Mouse (Mus musculus) erythroblast, embryonic 14.5 days (primary cell): ENCODE data around the gene Atxn1. TPM values are rescaled to one million over a fixed set of nuclear protein-coding genes. Genes with fewer than 3 reads are reported as not detected.

Source experiments
- H3K27me3 ChIP-seq: 2 replicates; pipeline ENCODE4 v1.6.1; 2012; ENCODE audit warnings: inconsistent platforms; ENCODE audit not compliant: control insufficient read depth
- H3K36me3 ChIP-seq: 2 replicates; pipeline ENCODE4 v1.6.1; 2012; ENCODE audit warnings: mild to moderate bottlenecking, inconsistent platforms; ENCODE audit not compliant: control insufficient read depth
- H3K4me1 ChIP-seq: 2 replicates; pipeline ENCODE4 v1.6.1; 2012; ENCODE audit warnings: inconsistent platforms; ENCODE audit not compliant: control insufficient read depth
- H3K4me3 ChIP-seq: replicated peaks from 2 replicates; pipeline ENCODE3; 2012; ENCODE audit warnings: moderate library complexity, mild to moderate bottlenecking, inconsistent platforms
- H3K9me3 ChIP-seq: 2 replicates; pipeline ENCODE4 v1.6.1; 2012; ENCODE audit warnings: low read length, inconsistent platforms, mixed read lengths; ENCODE audit not compliant: control insufficient read depth
- GATA1 ChIP-seq: IDR thresholded peaks from 2 replicates; pipeline ENCODE4 v1.6.1; 2012; ENCODE audit warnings: low read length, inconsistent platforms, mixed read lengths
- TAL1 ChIP-seq: IDR thresholded peaks from 3 replicates; pipeline ENCODE4 v1.6.1; 2012; ENCODE audit warnings: low read length, inconsistent platforms, mixed read lengths
- polyA plus RNA-seq: library from polyadenylated mRNA; stranded (reverse); fragments of >175 nt; gene quantifications from 2 replicates; pipeline ENCODE4 v1.2.3, GENCODE M21; 2012

Atxn1 gene
- polyA plus RNA-seq, 1 experiment: 0.01 TPM

DNA sequence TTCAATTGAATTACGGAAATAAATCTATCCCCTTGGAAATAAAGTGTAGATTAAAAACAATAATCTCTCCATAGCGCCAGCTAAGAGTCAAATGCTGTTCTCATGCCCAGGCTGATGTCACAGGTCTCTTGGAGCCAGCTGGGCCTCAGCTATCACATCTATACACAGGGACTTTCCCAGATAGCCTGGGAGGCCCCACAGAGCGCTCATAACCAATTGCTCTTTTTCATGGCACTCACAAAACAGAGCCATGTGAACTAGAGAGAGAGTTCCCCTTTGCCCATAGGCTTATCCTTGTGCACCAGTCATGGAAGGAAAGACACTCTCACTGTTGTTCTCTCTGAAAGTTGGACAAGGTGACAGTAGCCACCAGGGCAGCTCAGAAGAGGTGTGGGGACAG lies 230.3 kb downstream of the Atxn1 start:
- H3K27me3 ChIP-seq: no peaks in the 10 kb centered on the region
- no peak for TF ChIP-seq GATA1
- no peak for TF ChIP-seq TAL1
- H3K9me3 ChIP-seq: no peaks in the 10 kb centered on the region
- H3K4me3 ChIP-seq: no peak overlapping the region
- no peaks in the 10 kb centered on the region for H3K4me1 ChIP-seq
- no peaks in the 10 kb centered on the region for H3K36me3 ChIP-seq

- no peaks in the 10 kb centered on the region for H3K36me3 ChIP-seq
- no peaks in the 10 kb centered on the region for H3K4me1 ChIP-seq
These were observed 232.2 kb downstream of the Atxn1 start for GRCm38 (mm10) chr13:45732590-45732989.

DNA sequence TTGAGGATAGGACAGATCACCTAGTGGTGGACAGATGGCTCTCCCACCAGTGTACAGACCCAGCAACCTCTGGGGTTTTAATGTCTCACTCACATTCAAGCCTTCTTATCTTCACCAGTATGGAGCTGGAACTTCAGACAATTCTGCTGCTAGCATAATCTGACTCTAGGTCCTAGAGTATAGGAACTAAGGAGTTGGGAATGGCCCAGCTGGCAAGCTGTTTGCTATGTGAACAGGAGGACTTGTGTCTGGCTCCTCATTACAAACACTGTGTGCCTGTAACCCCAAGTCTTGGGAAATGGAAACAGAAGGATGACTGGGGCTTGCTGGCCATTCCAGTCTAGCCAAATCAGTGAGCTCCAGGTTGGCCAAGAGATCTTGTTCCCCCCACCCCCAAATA lies 237.9 kb downstream of the Atxn1 start:
- TF ChIP-seq TAL1 (no peak), GATA1 (no peak)
- H3K4me3 ChIP-seq: no peak overlapping the region
- no peaks in the 10 kb centered on the region for H3K27me3 ChIP-seq
- no peaks in the 10 kb centered on the region for H3K4me1 ChIP-seq
- no peaks in the 10 kb centered on the region for H3K36me3 ChIP-seq
- H3K9me3 ChIP-seq: no peaks in the 10 kb centered on the region

More at GRCm38 (mm10) chr13:45732590-45732989, 232.2 kb downstream of the Atxn1 start:
- no peaks in the 10 kb centered on the region for H3K27me3 ChIP-seq
- no peak overlapping the region for H3K4me3 ChIP-seq
- no peaks in the 10 kb centered on the region for H3K9me3 ChIP-seq
- TF ChIP-seq TAL1 (no peak), GATA1 (no peak)

- Histone ChIP-seq H3K36me3 (no peaks in the 10 kb centered on the region), H3K27me3 (no peaks in the 10 kb centered on the region), H3K4me3 (no peak overlapping the region), H3K4me1 (no peaks in the 10 kb centered on the region), H3K9me3 (no peaks in the 10 kb centered on the region)
- TF ChIP-seq TAL1: no peak
- no peak for TF ChIP-seq GATA1
These were observed 238.6 kb downstream of the Atxn1 start for GRCm38 (mm10) chr13:45726181-45726580.

GRCm38 (mm10) chr13:45724507-45725259 lies 240.1 kb downstream of the Atxn1 start:
- Histone ChIP-seq H3K36me3 (no peaks in the 10 kb centered on the region), H3K27me3 (no peaks in the 10 kb centered on the region), H3K9me3 (no peaks in the 10 kb centered on the region), H3K4me3 (no peak overlapping the region), H3K4me1 (no peaks in the 10 kb centered on the region)
- TF ChIP-seq TAL1 (no peak), GATA1 (no peak)

- TF ChIP-seq GATA1: no peak
- no peaks in the 10 kb centered on the region for H3K36me3 ChIP-seq
- no peak overlapping the region for H3K4me3 ChIP-seq
- H3K4me1 ChIP-seq: no peaks in the 10 kb centered on the region
- no peaks in the 10 kb centered on the region for H3K27me3 ChIP-seq
- H3K9me3 ChIP-seq: no peaks in the 10 kb centered on the region
These were observed 241.9 kb downstream of the Atxn1 start for GRCm38 (mm10) chr13:45722885-45723284.

DNA sequence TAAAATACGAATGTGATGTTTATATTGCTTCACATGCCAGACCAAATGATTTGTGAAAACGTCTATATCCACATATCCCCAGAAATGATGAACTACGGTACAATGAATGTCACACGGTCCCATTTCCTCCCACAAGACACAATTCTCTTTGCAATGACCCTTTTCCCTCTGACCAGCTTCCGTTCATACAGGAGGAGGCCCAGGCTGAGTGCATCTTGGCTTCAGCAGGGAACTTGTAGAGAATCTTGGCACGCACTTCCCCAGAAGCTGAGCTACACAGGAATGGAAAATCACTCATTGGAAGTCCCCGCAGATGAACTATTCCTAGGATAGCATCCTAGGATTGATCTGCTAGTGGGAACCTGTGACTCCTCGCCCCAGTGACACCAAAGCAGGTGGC lies 243.2 kb downstream of the Atxn1 start:
- H3K9me3 ChIP-seq: no peaks in the 10 kb centered on the region
- no peak for TF ChIP-seq GATA1
- TF ChIP-seq TAL1: no peak
- H3K4me3 ChIP-seq: no peak overlapping the region

DNA sequence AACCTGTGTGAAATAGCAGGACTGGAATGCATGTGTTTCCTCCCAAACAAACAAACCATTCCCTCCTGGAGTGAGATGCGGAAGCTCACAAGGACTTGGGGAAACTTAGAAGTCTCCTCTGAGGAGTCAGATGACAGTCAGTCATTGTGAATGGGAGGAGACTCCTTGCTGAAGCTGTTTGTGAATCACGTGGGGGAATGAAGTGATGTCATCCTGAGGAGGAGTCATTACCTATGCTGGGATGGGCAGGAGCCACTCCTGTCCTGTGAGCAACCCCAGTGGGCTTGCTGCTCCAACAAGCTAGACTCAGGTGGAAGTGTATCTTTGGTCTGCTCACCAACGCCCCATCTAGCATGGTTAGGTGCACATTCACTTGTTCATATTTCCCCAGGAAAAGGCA lies 246.0 kb downstream of the Atxn1 start:
- H3K36me3 ChIP-seq: no peaks in the 10 kb centered on the region
- H3K4me1 ChIP-seq: no peaks in the 10 kb centered on the region
- TF ChIP-seq GATA1: no peak
- TF ChIP-seq TAL1: no peak
- H3K4me3 ChIP-seq: no peak overlapping the region
- H3K9me3 ChIP-seq: no peaks in the 10 kb centered on the region
- H3K27me3 ChIP-seq: no peaks in the 10 kb centered on the region

More for the DNA sequence above, 243.2 kb downstream of the Atxn1 start:
- Histone ChIP-seq H3K4me1 (no peaks in the 10 kb centered on the region), H3K27me3 (no peaks in the 10 kb centered on the region), H3K36me3 (no peaks in the 10 kb centered on the region)

DNA sequence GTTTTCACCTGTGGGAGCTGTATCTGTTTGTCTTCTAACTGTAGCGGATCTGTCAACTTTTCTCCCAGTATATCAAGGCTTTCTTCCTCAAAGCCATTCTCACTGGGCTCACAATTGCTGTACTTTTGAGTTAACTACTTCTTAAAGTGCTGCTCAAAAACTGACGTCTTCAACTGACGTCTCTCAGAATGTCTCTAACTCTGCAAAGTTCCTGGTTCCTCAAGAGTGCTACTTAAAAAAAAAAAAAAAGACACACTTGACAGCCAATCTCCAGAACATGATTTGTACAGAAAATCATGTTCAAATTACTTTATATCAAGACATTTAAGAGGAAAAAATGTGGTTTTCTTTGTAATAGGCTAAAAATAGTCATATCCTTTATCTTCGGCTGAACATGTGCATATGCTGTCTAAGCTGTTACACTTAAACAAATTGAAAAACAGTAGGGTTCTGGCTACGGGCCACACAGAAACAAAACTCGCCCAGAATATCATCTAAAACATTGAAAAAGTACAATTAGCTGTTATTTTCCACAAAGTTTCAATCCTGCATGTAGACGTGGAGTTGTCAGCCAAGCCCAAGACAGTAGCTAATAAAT lies 249.1 kb downstream of the Atxn1 start:
- Histone ChIP-seq H3K4me3 (no peak overlapping the region), H3K9me3 (no peaks in the 10 kb centered on the region), H3K27me3 (no peaks in the 10 kb centered on the region), H3K36me3 (no peaks in the 10 kb centered on the region), H3K4me1 (no peaks in the 10 kb centered on the region)
- TF ChIP-seq GATA1 (no peak), TAL1 (no peak)

DNA sequence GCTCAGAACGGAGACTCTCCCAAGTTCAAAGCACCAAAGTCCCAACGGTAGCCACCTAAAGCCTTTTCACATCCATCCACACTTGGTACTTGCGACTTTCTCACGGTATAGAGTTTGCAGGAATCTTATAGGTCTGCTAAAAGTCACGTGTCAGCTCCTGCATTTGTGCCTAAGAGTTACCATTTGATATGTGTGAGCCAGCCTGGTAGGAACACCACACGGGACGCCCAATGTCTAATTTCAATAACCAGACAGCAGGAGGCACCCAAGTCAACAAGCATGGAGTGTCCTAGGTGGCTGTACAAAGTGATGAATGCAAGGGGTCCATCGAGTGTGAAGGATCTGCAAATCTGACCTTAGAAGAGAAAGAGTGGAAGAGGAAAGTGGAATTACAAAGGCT lies 254.8 kb downstream of the Atxn1 start:
- no peaks in the 10 kb centered on the region for H3K4me1 ChIP-seq
- H3K27me3 ChIP-seq: no peaks in the 10 kb centered on the region
- TF ChIP-seq TAL1 (no peak), GATA1 (no peak)

More for the DNA sequence above, 254.8 kb downstream of the Atxn1 start:
- no peaks in the 10 kb centered on the region for H3K9me3 ChIP-seq
- no peak overlapping the region for H3K4me3 ChIP-seq
- no peaks in the 10 kb centered on the region for H3K36me3 ChIP-seq
